In genomic region chr17:42975312-42975996, GRCm38 (mm10) we compare ENCODE assay signal across 10 mouse cellular contexts. TPM values are rescaled to one million over a fixed set of nuclear protein-coding genes. Genes with fewer than 3 reads are reported as not detected.
DNase-seq lines count a peak whose midpoint lies in the region; ATAC-seq lines count a peak whose summit lies in the region.
"Had no signal": no experiment of that assay in that cellular context is flagged by ENCODE, and none has a peak within 500 bp of the region (broad histone marks: within the 10 kb centered on the region; RNA-seq: fewer than 3 reads in every experiment).

No protein-coding gene starts in this region.

- no peak for DNase-seq in kidney, adult 11 months
- DNase-seq in lung, postnatal 10 days: peak; percentile 45
- DNase-seq in forebrain, embryonic 11.5 days (ENCODE audit: low spot score): no peak
- no peak for DNase-seq in frontal cortex, postnatal 14 days (ENCODE audit: low spot score in 2 of 2)
- DNase-seq: gastrocnemius, postnatal 25 days had no signal

- H3K4me1 ChIP-seq in kidney, embryonic 15.5 days: peaks cover 11% of the 10 kb centered on the region
- peaks cover 8% of the 10 kb centered on the region for H3K4me1 ChIP-seq in heart, embryonic 16.5 days (ENCODE audit: control insufficient read depth, insufficient read depth, low read length)
- H3K4me1 ChIP-seq in forebrain, embryonic 11.5 days (replicated peaks; ENCODE audit: control insufficient read depth, insufficient read depth, low read length): no peaks in the 10 kb centered on the region
- H3K4me1 ChIP-seq: liver, embryonic 15.5 days had no signal

- WGBS in kidney, embryonic 15.5 days: 52% methylated on average over 18 of the region's 18 CpGs
- 43% methylated on average over 18 of the region's 18 CpGs for WGBS in heart, embryonic 16.5 days
- WGBS in forebrain, embryonic 11.5 days: 85% methylated on average over 18 of the region's 18 CpGs

- peak overlapping the region; percentile 54; the same call in 1 of the 2 replicates for H3K27ac ChIP-seq in kidney, embryonic 15.5 days
- H3K27ac ChIP-seq in heart, embryonic 16.5 days (ENCODE audit: low read length): peak overlapping the region; percentile 68
- H3K27ac ChIP-seq in forebrain, embryonic 11.5 days (ENCODE audit: low read depth, low read length): no peak overlapping the region
- H3K27ac ChIP-seq: liver, embryonic 15.5 days had no signal

- H3K36me3 ChIP-seq in kidney, embryonic 15.5 days: no peaks in the 10 kb centered on the region
- no peaks in the 10 kb centered on the region for H3K36me3 ChIP-seq in heart, embryonic 16.5 days (ENCODE audit: control insufficient read depth, insufficient read depth)
- H3K36me3 ChIP-seq in forebrain, embryonic 11.5 days (ENCODE audit: control insufficient read depth, insufficient read depth, low read length): no peaks in the 10 kb centered on the region
- H3K36me3 ChIP-seq: G1E; liver, embryonic 15.5 days had no signal

- H3K9me3 ChIP-seq in kidney, embryonic 15.5 days (replicated peaks): no peaks in the 10 kb centered on the region
- H3K9me3 ChIP-seq in heart, embryonic 16.5 days (replicated peaks; ENCODE audit: control insufficient read depth, low read length): no peaks in the 10 kb centered on the region
- no peaks in the 10 kb centered on the region for H3K9me3 ChIP-seq in forebrain, embryonic 11.5 days (ENCODE audit: control insufficient read depth, low read length)
- H3K9me3 ChIP-seq: liver, embryonic 15.5 days had no signal

- no peak overlapping the region for H3K4me3 ChIP-seq in kidney, embryonic 15.5 days (replicated peaks)
- H3K4me3 ChIP-seq in heart, embryonic 16.5 days (ENCODE audit: low read length): no peak overlapping the region
- H3K4me3 ChIP-seq in forebrain, embryonic 11.5 days (ENCODE audit: low read depth, low read length): no peak overlapping the region
- H3K4me3 ChIP-seq: liver, embryonic 15.5 days had no signal

- H3K4me2 ChIP-seq in kidney, embryonic 15.5 days: no peak overlapping the region
- 0 out of 2 replicates have a peak overlapping the region, but pooled peaks have one; percentile 18 for H3K4me2 ChIP-seq in heart, embryonic 16.5 days (ENCODE audit: low read depth, low read length)
- no peak overlapping the region for H3K4me2 ChIP-seq in forebrain, embryonic 11.5 days (ENCODE audit: low read depth, low read length, severe bottlenecking)
- H3K4me2 ChIP-seq: liver, embryonic 15.5 days had no signal

- no peaks in the 10 kb centered on the region for H3K27me3 ChIP-seq in kidney, embryonic 15.5 days
- H3K27me3 ChIP-seq in heart, embryonic 16.5 days (ENCODE audit: control insufficient read depth, insufficient read depth, low read length): no peaks in the 10 kb centered on the region
- no peaks in the 10 kb centered on the region for H3K27me3 ChIP-seq in forebrain, embryonic 11.5 days (ENCODE audit: control insufficient read depth, insufficient read depth, low read length)
- H3K27me3 ChIP-seq: liver, embryonic 15.5 days had no signal

- H3K9ac ChIP-seq in kidney, embryonic 15.5 days: no peak overlapping the region
- H3K9ac ChIP-seq in heart, embryonic 16.5 days (ENCODE audit: low read length): no peak overlapping the region
- no peak overlapping the region for H3K9ac ChIP-seq in forebrain, embryonic 11.5 days (ENCODE audit: low read length)
- H3K9ac ChIP-seq: liver, embryonic 15.5 days had no signal

- peak; percentile 54 for ATAC-seq in kidney, embryonic 15.5 days (replicated peaks; ENCODE audit: low FRiP score)
- ATAC-seq in common myeloid progenitor, adult 5-6 weeks (replicated peaks; ENCODE audit: low read depth, poor library complexity, severe bottlenecking): peak; percentile 71
- peak; percentile 80 for ATAC-seq in heart, embryonic 16.5 days (replicated peaks; ENCODE audit: extremely low read depth, insufficient read depth, low FRiP score)
- no peak for ATAC-seq in forebrain, embryonic 11.5 days (replicated peaks; ENCODE audit: low FRiP score)

RNA-seq across cellular contexts. Expression of gene Tnfrsf21, which starts 40.9 kb away (rescaled TPM):
- polyA plus RNA-seq in kidney, embryonic 15.5 days (2015; fragmentation: Nextera tagmentation; extraction: Ambion mirVana): 51.9 and 53.8 TPM in 2 replicates
- total RNA-seq in common myeloid progenitor, adult 5-6 weeks (2017): 39.2 and 49.5 TPM in 2 replicates
- polyA plus RNA-seq in heart, embryonic 16.5 days (2015; fragmentation: Nextera tagmentation; extraction: Ambion mirVana): 11.4 and 12.5 TPM in 2 replicates
- polyA plus RNA-seq in forebrain, embryonic 11.5 days (2014; fragmentation: Nextera tagmentation; extraction: Ambion mirVana): 33.4 and 35.3 TPM in 2 replicates
- total RNA-seq: G1E had no signal
- polyA plus RNA-seq: G1E had no signal
